ENCODE assay signal across 7 mouse cellular contexts in the genomic region with DNA sequence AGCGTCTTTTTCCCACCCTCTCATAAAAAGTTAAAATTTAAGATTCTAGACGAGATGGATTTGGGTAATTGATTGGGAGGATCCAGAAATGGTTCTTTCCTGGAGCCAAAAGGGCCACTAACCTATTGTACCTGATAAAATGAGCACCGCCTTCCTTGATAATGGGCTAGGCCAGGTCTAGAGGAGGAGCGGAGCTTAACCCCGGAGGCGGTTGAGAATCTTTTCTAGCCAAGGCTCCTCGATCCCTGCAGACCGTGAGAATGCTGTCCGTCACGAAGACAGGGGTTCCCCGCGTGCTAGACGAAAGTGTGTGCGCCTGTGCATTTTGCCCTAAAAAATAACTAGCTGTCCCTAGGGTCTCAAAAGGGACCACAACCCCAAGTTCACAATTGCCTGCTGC. TPM values are rescaled to one million over a fixed set of nuclear protein-coding genes. Genes with fewer than 3 reads are reported as not detected.
A peak's percentile ranks its signal among the peaks of the same experiment; 100 is the strongest.
DNase-seq lines count a peak whose midpoint lies in the region; ATAC-seq and TF ChIP-seq lines count a peak whose summit lies in the region.

No protein-coding gene starts in this region.

- peak; percentile 32 for ATAC-seq in lung, embryonic 14.5 days (ENCODE audit: insufficient read depth)
- ATAC-seq in embryonic facial prominence, embryonic 11.5 days (replicated peaks; ENCODE audit: insufficient number of reproducible peaks, low FRiP score, low TSS enrichment, low read depth) = 0 out of 2 replicates have a peak, but pooled peaks have one; percentile 11
- ATAC-seq in intestine, postnatal 0 days = peak; percentile 48
- ATAC-seq in monocyte, adult 5-6 weeks (replicated peaks; ENCODE audit: insufficient number of reproducible peaks, low FRiP score, low TSS enrichment, poor library complexity, severe bottlenecking) = no peak

- WGBS in lung, embryonic 14.5 days = 2% methylated on average over 14 of the region's 14 CpGs
- whole genome bisulfite sequencing in embryonic facial prominence, embryonic 11.5 days = 2% methylated on average over 14 of the region's 14 CpGs
- under 1% methylated on average over 14 of the region's 14 CpGs for WGBS in intestine, postnatal 0 days
- 7% methylated on average over 14 of the region's 14 CpGs for WGBS in olfactory bulb, adult 2 months

- H3K36me3 ChIP-seq in lung, embryonic 14.5 days (ENCODE audit: insufficient read depth) = no peaks in the 10 kb centered on the region
- no peaks in the 10 kb centered on the region for H3K36me3 ChIP-seq in embryonic facial prominence, embryonic 11.5 days (replicated peaks; ENCODE audit: control insufficient read depth, insufficient read depth, low read depth, low read length)
- H3K36me3 ChIP-seq in intestine, postnatal 0 days (ENCODE audit: control insufficient read depth, insufficient read depth) = no peaks in the 10 kb centered on the region

- 0 out of 2 replicates have a peak, but pooled peaks have one; percentile 3 for TF ChIP-seq CTCF in lung, embryonic 14.5 days (IDR thresholded peaks at IDR 0.05; ENCODE audit: low read depth)
- TF ChIP-seq CTCF in intestine, postnatal 0 days (IDR thresholded peaks at IDR 0.05; ENCODE audit: low read depth) = no peak; the same call in 1 of the 2 replicates
- TF ChIP-seq CTCF in olfactory bulb, adult 2 months (IDR thresholded peaks at IDR 0.05; ENCODE audit: insufficient read depth, low read depth, low read length) = no peak

- H3K4me2 ChIP-seq in lung, embryonic 14.5 days = peak overlapping the region; percentile 100
- peak overlapping the region; percentile 97 for H3K4me2 ChIP-seq in embryonic facial prominence, embryonic 11.5 days (ENCODE audit: low read depth, low read length)
- H3K4me2 ChIP-seq in intestine, postnatal 0 days (replicated peaks; ENCODE audit: low read depth) = peak overlapping the region; percentile 99

- no peaks in the 10 kb centered on the region for H3K9me3 ChIP-seq in lung, embryonic 14.5 days (ENCODE audit: low read depth, low read length)
- no peaks in the 10 kb centered on the region for H3K9me3 ChIP-seq in embryonic facial prominence, embryonic 11.5 days (replicated peaks; ENCODE audit: control insufficient read depth, low read length)
- H3K9me3 ChIP-seq in intestine, postnatal 0 days (ENCODE audit: control insufficient read depth) = no peaks in the 10 kb centered on the region

- peak; percentile 39 for DNase-seq in lung, embryonic 14.5 days
- DNase-seq in lung, adult 18-20 months = no peak
- no peak for DNase-seq in embryonic facial prominence, embryonic 11.5 days (ENCODE audit: low spot score)
- DNase-seq in cerebellum, postnatal 4 days (ENCODE audit: low spot score in 2 of 2) = no peak

- H3K4me3 ChIP-seq in lung, embryonic 14.5 days (ENCODE audit: low read depth, low read length) = peak overlapping the region; percentile 59
- peak overlapping the region; percentile 58 for H3K4me3 ChIP-seq in embryonic facial prominence, embryonic 11.5 days (ENCODE audit: low read depth, low read length)
- peak overlapping the region; percentile 47 for H3K4me3 ChIP-seq in intestine, postnatal 0 days (ENCODE audit: low read depth, low read length)
- peak overlapping the region; percentile 78 for H3K4me3 ChIP-seq in olfactory bulb, adult 2 months (ENCODE audit: insufficient read depth, low read depth, low read length)

- TF ChIP-seq POLR2A in olfactory bulb, adult 2 months (IDR thresholded peaks at IDR 0.05; ENCODE audit: insufficient read depth, low read depth, low read length) = no peak

- peak overlapping the region; percentile 73 for H3K9ac ChIP-seq in lung, embryonic 14.5 days
- H3K9ac ChIP-seq in embryonic facial prominence, embryonic 11.5 days (replicated peaks; ENCODE audit: low read length) = peak overlapping the region; percentile 72
- H3K9ac ChIP-seq in intestine, postnatal 0 days (ENCODE audit: low read depth, low read length) = 0 out of 2 replicates have a peak overlapping the region, but pooled peaks have one; percentile 65

- H3K27ac ChIP-seq in lung, embryonic 14.5 days (ENCODE audit: low read depth) = no peak overlapping the region
- H3K27ac ChIP-seq in embryonic facial prominence, embryonic 11.5 days (replicated peaks; ENCODE audit: low read depth, low read length) = no peak overlapping the region
- H3K27ac ChIP-seq in intestine, postnatal 0 days (ENCODE audit: low read depth, low read length) = peak overlapping the region; percentile 46
- peak overlapping the region; percentile 91 for H3K27ac ChIP-seq in olfactory bulb, adult 2 months (ENCODE audit: insufficient read depth, low read depth, low read length)

- peaks cover 7% of the 10 kb centered on the region; the same call in 1 of the 2 replicates for H3K4me1 ChIP-seq in lung, embryonic 14.5 days (ENCODE audit: insufficient read depth)
- peaks cover 6% of the 10 kb centered on the region for H3K4me1 ChIP-seq in embryonic facial prominence, embryonic 11.5 days (ENCODE audit: control insufficient read depth, insufficient read depth, low read length)
- H3K4me1 ChIP-seq in intestine, postnatal 0 days (replicated peaks; ENCODE audit: control insufficient read depth, insufficient read depth, low read length) = peaks cover 11% of the 10 kb centered on the region; the same call in 1 of the 2 replicates
- H3K4me1 ChIP-seq in olfactory bulb, adult 2 months (ENCODE audit: control insufficient read depth, insufficient read depth, low read length) = peaks cover 46% of the 10 kb centered on the region

- peaks cover 29% of the 10 kb centered on the region; the same call in 1 of the 2 replicates for H3K27me3 ChIP-seq in lung, embryonic 14.5 days (ENCODE audit: insufficient read depth, low read length)
- peaks cover 6% of the 10 kb centered on the region for H3K27me3 ChIP-seq in embryonic facial prominence, embryonic 11.5 days (ENCODE audit: control insufficient read depth, insufficient read depth, low read length)
- no peaks in the 10 kb centered on the region for H3K27me3 ChIP-seq in intestine, postnatal 0 days (replicated peaks; ENCODE audit: control insufficient read depth, insufficient read depth, low read length)

RNA-seq across cellular contexts. Expression of gene Mfrp, which starts 17.3 kb away (rescaled TPM):
- 0.07 and 0.11 TPM in 2 replicates for polyA plus RNA-seq in lung, embryonic 14.5 days (2014; fragmentation: Nextera tagmentation; extraction: Ambion mirVana)
- 0.17 and 0.32 TPM in 2 replicates for polyA plus RNA-seq in embryonic facial prominence, embryonic 11.5 days (2014; fragmentation: Nextera tagmentation; extraction: Ambion mirVana)
- 0.05 TPM in 1 of 2 replicates, not detected in the other for polyA plus RNA-seq in intestine, postnatal 0 days (2015; fragmentation: Nextera tagmentation; extraction: Ambion mirVana)
- not detected in 2 replicates for polyA plus RNA-seq in olfactory bulb, adult 2 months (2012; ENCODE audit: insufficient read depth, insufficient read length, low replicate concordance, missing spikeins)
- not detected in 3 replicates for total RNA-seq in monocyte, adult 5-6 weeks (2017)

RNA-seq across cellular contexts. Expression of gene Usp2, which starts 17.4 kb away (rescaled TPM):
- polyA plus RNA-seq in lung, embryonic 14.5 days (2014; fragmentation: Nextera tagmentation; extraction: Ambion mirVana) = 7.5 and 8.8 TPM in 2 replicates
- polyA plus RNA-seq in embryonic facial prominence, embryonic 11.5 days (2014; fragmentation: Nextera tagmentation; extraction: Ambion mirVana) = 12.7 and 13.1 TPM in 2 replicates
- polyA plus RNA-seq in intestine, postnatal 0 days (2015; fragmentation: Nextera tagmentation; extraction: Ambion mirVana) = 9.7 and 10.4 TPM in 2 replicates
- not detected in 2 replicates for polyA plus RNA-seq in olfactory bulb, adult 2 months (2012; ENCODE audit: insufficient read depth, insufficient read length, low replicate concordance, missing spikeins)
- total RNA-seq in monocyte, adult 5-6 weeks (2017) = 2.1 to 8.6 TPM (median 5.6 TPM) in 3 replicates

RNA-seq across cellular contexts. Expression of gene C1qtnf5, which starts 22.8 kb away (rescaled TPM):
- 4.7 and 5.0 TPM in 2 replicates for polyA plus RNA-seq in lung, embryonic 14.5 days (2014; fragmentation: Nextera tagmentation; extraction: Ambion mirVana)
- 0.53 and 0.56 TPM in 2 replicates for polyA plus RNA-seq in embryonic facial prominence, embryonic 11.5 days (2014; fragmentation: Nextera tagmentation; extraction: Ambion mirVana)
- polyA plus RNA-seq in intestine, postnatal 0 days (2015; fragmentation: Nextera tagmentation; extraction: Ambion mirVana) = 5.4 and 6.0 TPM in 2 replicates
- not detected in 2 replicates for polyA plus RNA-seq in olfactory bulb, adult 2 months (2012; ENCODE audit: insufficient read depth, insufficient read length, low replicate concordance, missing spikeins)
- total RNA-seq in monocyte, adult 5-6 weeks (2017) = not detected in 3 replicates

RNA-seq across cellular contexts. Expression of gene Gm49380, which starts 29.1 kb away (rescaled TPM):
- 0.08 and 0.32 TPM in 2 replicates for polyA plus RNA-seq in lung, embryonic 14.5 days (2014; fragmentation: Nextera tagmentation; extraction: Ambion mirVana)
- polyA plus RNA-seq in embryonic facial prominence, embryonic 11.5 days (2014; fragmentation: Nextera tagmentation; extraction: Ambion mirVana) = 0.08 TPM in 1 of 2 replicates, not detected in the other
- 0.05 TPM in 1 of 2 replicates, not detected in the other for polyA plus RNA-seq in intestine, postnatal 0 days (2015; fragmentation: Nextera tagmentation; extraction: Ambion mirVana)
- not detected in 2 replicates for polyA plus RNA-seq in olfactory bulb, adult 2 months (2012; ENCODE audit: insufficient read depth, insufficient read length, low replicate concordance, missing spikeins)
- not detected in 3 replicates for total RNA-seq in monocyte, adult 5-6 weeks (2017)

RNA-seq across cellular contexts. Expression of gene Rnf26, which starts 29.1 kb away (rescaled TPM):
- 85.6 and 89.2 TPM in 2 replicates for polyA plus RNA-seq in lung, embryonic 14.5 days (2014; fragmentation: Nextera tagmentation; extraction: Ambion mirVana)
- 59.5 and 65.9 TPM in 2 replicates for polyA plus RNA-seq in embryonic facial prominence, embryonic 11.5 days (2014; fragmentation: Nextera tagmentation; extraction: Ambion mirVana)
- polyA plus RNA-seq in intestine, postnatal 0 days (2015; fragmentation: Nextera tagmentation; extraction: Ambion mirVana) = 18.4 and 18.8 TPM in 2 replicates
- polyA plus RNA-seq in olfactory bulb, adult 2 months (2012; ENCODE audit: insufficient read depth, insufficient read length, low replicate concordance, missing spikeins) = 257 TPM in 1 of 2 replicates, not detected in the other
- total RNA-seq in monocyte, adult 5-6 weeks (2017) = 3.8 to 7.1 TPM (median 5.7 TPM) in 3 replicates

Comparison
In these comparisons a context has a peak if more than half of its experiments do, and no peak if none do; other contexts are left out.
1. H3K27ac ChIP-seq: peak in intestine, postnatal 0 days (single experiment) and olfactory bulb, adult 2 months (single experiment); none in lung, embryonic 14.5 days (single experiment) and embryonic facial prominence, embryonic 11.5 days (single experiment).
2. Peak in every context shown above with its lines, with median percentiles within 50 percentile points of each other: H3K4me2 ChIP-seq, H3K4me3 ChIP-seq and H3K9ac ChIP-seq.